Mouse (Mus musculus): ENCODE measurements around the gene Ap1g2. TPM values are rescaled to one million over a fixed set of nuclear protein-coding genes. Genes with fewer than 3 reads are reported as not detected.

The Ap1g2 gene
- polyA plus RNA-seq, 1 experiment from 2014 or later = 18.9 TPM

- WGBS = 54% methylated on average over 5 of the region's 5 CpGs
- Histone ChIP-seq H3K27me3 (ENCODE audit: insufficient read depth, poor library complexity, severe bottlenecking) (peaks cover 33% of the 10 kb centered on the region), H3K4me3 (no peak overlapping the region), H3K4me1 (peaks cover 33% of the 10 kb centered on the region), H3K9me3 (no peaks in the 10 kb centered on the region), H3K27ac (no peak overlapping the region), H3K36me3 (peaks cover 11% of the 10 kb centered on the region; the same call in 1 of the 2 replicates)
- DNase-seq (ENCODE audit: low spot score) = no peak
Measured at GRCm38 (mm10) chr14:55059931-55060330, 46.5 kb downstream of the Ap1g2 start.

DNA sequence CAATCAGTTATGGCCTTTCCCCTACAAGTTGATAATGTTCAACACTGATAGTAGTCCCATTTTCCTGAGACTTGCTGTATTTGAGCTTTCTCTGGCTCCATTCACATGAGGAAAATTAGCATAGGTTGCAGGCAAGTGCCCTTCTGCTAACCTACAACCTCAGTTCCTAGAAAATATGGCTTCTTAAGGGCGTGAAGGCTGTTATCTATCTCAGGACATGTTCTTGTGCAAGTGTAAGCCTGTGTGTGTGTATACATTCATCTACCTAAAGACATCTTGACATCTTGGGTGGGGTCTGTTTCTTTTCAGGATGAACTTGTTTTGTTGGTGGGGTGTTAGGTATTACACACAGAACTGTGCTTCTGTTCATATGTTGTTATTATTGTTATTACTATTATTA lies 47.4 kb downstream of the Ap1g2 start:
- Histone ChIP-seq H3K4me1 (peaks cover 33% of the 10 kb centered on the region), H3K4me3 (no peak overlapping the region), H3K9me3 (no peaks in the 10 kb centered on the region), H3K27ac (no peak overlapping the region), H3K27me3 (ENCODE audit: insufficient read depth, poor library complexity, severe bottlenecking) (peaks cover 29% of the 10 kb centered on the region), H3K36me3 (0 out of 2 replicates have a peak, but pooled peaks cover 4% of the 10 kb centered on the region)
- DNase-seq (ENCODE audit: low spot score) = no peak
- WGBS = 67% methylated on average over 1 of the region's 1 CpGs

DNA sequence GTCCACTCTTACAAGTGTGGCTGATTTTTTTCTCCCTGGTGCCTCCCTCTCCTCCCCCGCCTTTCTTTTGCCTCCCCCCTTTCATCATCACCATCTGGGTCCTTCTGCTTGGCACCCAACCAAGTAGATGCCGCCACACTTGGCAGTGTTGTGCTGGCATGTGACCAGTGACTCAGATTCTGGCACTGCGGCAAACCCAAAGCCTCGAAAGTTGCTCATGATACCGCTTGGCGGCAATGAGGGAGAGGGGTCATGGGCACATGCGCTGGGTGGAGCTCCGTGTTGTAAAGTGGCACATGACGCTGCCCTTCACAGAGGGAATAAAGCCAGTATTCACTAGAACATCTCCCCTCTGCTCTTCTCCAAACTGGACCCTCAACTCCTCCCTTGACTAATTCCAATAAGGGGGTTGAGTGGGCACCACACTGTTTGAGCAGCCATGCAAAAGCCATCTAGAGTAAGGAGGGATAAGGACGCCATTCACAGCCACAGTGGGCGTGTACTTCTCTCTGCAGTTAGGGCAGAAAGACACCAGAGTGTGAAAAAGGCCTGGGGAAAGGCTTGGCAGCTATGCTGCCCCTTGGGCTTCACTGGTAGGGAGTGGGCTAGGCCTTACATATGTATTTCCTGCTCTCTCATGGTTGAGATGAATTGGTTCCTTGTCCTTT lies 51.1 kb downstream of the Ap1g2 start:
- Histone ChIP-seq H3K27me3 (ENCODE audit: insufficient read depth, poor library complexity, severe bottlenecking) (peaks cover 17% of the 10 kb centered on the region), H3K4me3 (no peak overlapping the region), H3K4me1 (peaks cover 8% of the 10 kb centered on the region; the same call in 1 of the 2 replicates), H3K9me3 (no peaks in the 10 kb centered on the region), H3K36me3 (no peaks in the 10 kb centered on the region), H3K27ac (no peak overlapping the region)
- DNase-seq (ENCODE audit: low spot score) = no peak
- 78% methylated on average over 11 of the region's 11 CpGs for WGBS

GRCm38 (mm10) chr14:55054191-55054749 lies 52.1 kb downstream of the Ap1g2 start:
- no peak overlapping the region for H3K4me3 ChIP-seq
- H3K27ac ChIP-seq = no peak overlapping the region
- peaks cover 17% of the 10 kb centered on the region for H3K27me3 ChIP-seq (ENCODE audit: insufficient read depth, poor library complexity, severe bottlenecking)
- no peaks in the 10 kb centered on the region for H3K9me3 ChIP-seq
- H3K36me3 ChIP-seq = no peaks in the 10 kb centered on the region
- 79% methylated on average over 10 of the region's 10 CpGs for WGBS
- no peaks in the 10 kb centered on the region for H3K4me1 ChIP-seq
- no peak for DNase-seq (ENCODE audit: low spot score)

DNA sequence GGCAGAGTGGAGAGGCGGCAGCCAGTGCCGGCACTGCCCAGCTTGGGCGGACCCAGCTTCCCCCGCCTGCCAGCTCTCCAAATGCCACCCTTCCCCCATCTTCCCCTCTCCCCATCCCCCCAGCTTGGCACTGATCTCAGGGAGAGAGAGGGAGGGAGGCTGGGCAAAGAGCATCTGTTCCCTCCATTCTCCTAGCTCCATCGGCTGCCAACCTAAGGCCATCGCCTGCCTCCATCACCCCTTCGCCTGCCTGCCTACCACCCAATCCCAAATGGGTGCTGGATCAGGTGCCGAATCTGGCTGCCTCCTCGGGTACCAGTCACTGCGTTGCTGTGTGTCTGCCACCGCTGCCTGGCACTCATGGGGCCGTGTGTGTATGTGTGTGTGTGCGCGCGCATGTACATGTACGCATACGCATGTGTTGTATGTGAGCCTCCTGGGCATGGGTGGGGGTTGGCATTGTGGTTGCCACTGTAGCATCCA lies 52.6 kb downstream of the Ap1g2 start:
- Histone ChIP-seq H3K27ac (no peak overlapping the region), H3K4me1 (no peaks in the 10 kb centered on the region), H3K36me3 (no peaks in the 10 kb centered on the region), H3K27me3 (ENCODE audit: insufficient read depth, poor library complexity, severe bottlenecking) (peaks cover 17% of the 10 kb centered on the region), H3K9me3 (no peaks in the 10 kb centered on the region), H3K4me3 (no peak overlapping the region)
- 84% methylated on average over 17 of the region's 17 CpGs for WGBS
- no peak for DNase-seq (ENCODE audit: low spot score)

DNA sequence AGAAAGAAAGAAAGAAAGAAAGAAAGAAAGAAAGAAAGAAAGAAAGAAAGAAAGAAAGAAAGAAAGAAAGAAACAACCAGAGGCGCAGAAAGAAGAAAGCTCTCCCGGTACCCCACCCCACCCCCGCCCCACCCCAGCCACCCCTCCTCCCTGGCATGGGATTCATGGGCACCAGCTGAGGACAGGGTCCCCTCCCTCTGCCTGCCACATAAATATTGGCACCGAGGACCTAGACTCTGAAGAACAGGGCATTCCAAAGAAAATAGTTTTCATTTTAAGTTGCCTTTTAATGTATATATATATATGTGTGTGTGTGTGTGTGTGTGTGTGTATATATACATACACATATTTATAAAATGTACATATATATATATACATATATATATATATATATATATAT lies 53.3 kb downstream of the Ap1g2 start:
- no peak overlapping the region for H3K4me3 ChIP-seq
- H3K36me3 ChIP-seq = no peaks in the 10 kb centered on the region
- H3K27me3 ChIP-seq (ENCODE audit: insufficient read depth, poor library complexity, severe bottlenecking) = peaks cover 17% of the 10 kb centered on the region
- no peak overlapping the region for H3K27ac ChIP-seq
- DNase-seq (ENCODE audit: low spot score) = no peak
- no peaks in the 10 kb centered on the region for H3K9me3 ChIP-seq
- H3K4me1 ChIP-seq = no peaks in the 10 kb centered on the region
- WGBS = 82% methylated on average over 4 of the region's 4 CpGs

- WGBS = 84% methylated on average over 9 of the region's 9 CpGs
Measured at GRCm38 (mm10) chr14:55052496-55052895, 53.9 kb downstream of the Ap1g2 start.

More at GRCm38 (mm10) chr14:55052496-55052895, 53.9 kb downstream of the Ap1g2 start:
- Histone ChIP-seq H3K4me1 (no peaks in the 10 kb centered on the region), H3K4me3 (no peak overlapping the region), H3K27ac (no peak overlapping the region), H3K36me3 (no peaks in the 10 kb centered on the region), H3K27me3 (ENCODE audit: insufficient read depth, poor library complexity, severe bottlenecking) (peaks cover 17% of the 10 kb centered on the region), H3K9me3 (no peaks in the 10 kb centered on the region)
- no peak for DNase-seq (ENCODE audit: low spot score)

Other genes with a start within 250 kb of the Ap1g2 start
- gene Homez, start 235.6 kb downstream of the Ap1g2 start, polyA plus RNA-seq (2016; fragmentation: Nextera tagmentation; extraction: Ambion mirVana) = 10.3 and 11.0 TPM in 2 replicates
- gene Ppp1r3e, start 229.0 kb downstream of the Ap1g2 start, polyA plus RNA-seq (2016; fragmentation: Nextera tagmentation; extraction: Ambion mirVana) = 0.98 and 1.00 TPM in 2 replicates
- 2.8 and 3.0 TPM in 2 replicates for gene Bcl2l2, start 223.2 kb downstream of the Ap1g2 start, polyA plus RNA-seq (2016; fragmentation: Nextera tagmentation; extraction: Ambion mirVana)
- not detected in 2 replicates for gene Gm20521, start 223.2 kb downstream of the Ap1g2 start, polyA plus RNA-seq (2016; fragmentation: Nextera tagmentation; extraction: Ambion mirVana)
- gene Pabpn1, start 214.1 kb downstream of the Ap1g2 start, polyA plus RNA-seq (2016; fragmentation: Nextera tagmentation; extraction: Ambion mirVana) = 89.8 and 162 TPM in 2 replicates
- 42.1 and 52.4 TPM in 2 replicates for gene Slc22a17, start 193.5 kb downstream of the Ap1g2 start, polyA plus RNA-seq (2016; fragmentation: Nextera tagmentation; extraction: Ambion mirVana)
- 16.7 and 23.5 TPM in 2 replicates for gene Efs, start 180.5 kb downstream of the Ap1g2 start, polyA plus RNA-seq (2016; fragmentation: Nextera tagmentation; extraction: Ambion mirVana)
- gene Il25, start 173.9 kb downstream of the Ap1g2 start, polyA plus RNA-seq (2016; fragmentation: Nextera tagmentation; extraction: Ambion mirVana) = not detected in 2 replicates
- gene Cmtm5, start 170.3 kb downstream of the Ap1g2 start, polyA plus RNA-seq (2016; fragmentation: Nextera tagmentation; extraction: Ambion mirVana) = 0.97 and 1.5 TPM in 2 replicates
- gene Myh6, start 139.7 kb downstream of the Ap1g2 start, polyA plus RNA-seq (2016; fragmentation: Nextera tagmentation; extraction: Ambion mirVana) = 2,034 and 3,157 TPM in 2 replicates
- gene Gm17428, start 129.7 kb downstream of the Ap1g2 start, polyA plus RNA-seq (2016; fragmentation: Nextera tagmentation; extraction: Ambion mirVana) = not detected in 2 replicates
- gene Myh7, start 112.0 kb downstream of the Ap1g2 start, polyA plus RNA-seq (2016; fragmentation: Nextera tagmentation; extraction: Ambion mirVana) = 2,022 and 5,104 TPM in 2 replicates
- gene Ngdn, start 91.1 kb downstream of the Ap1g2 start, polyA plus RNA-seq (2016; fragmentation: Nextera tagmentation; extraction: Ambion mirVana) = 73.7 and 88.8 TPM in 2 replicates
- 3.8 and 4.2 TPM in 2 replicates for gene Zfhx2, start 14.3 kb downstream of the Ap1g2 start, polyA plus RNA-seq (2016; fragmentation: Nextera tagmentation; extraction: Ambion mirVana)
- gene Thtpa, start 11.8 kb downstream of the Ap1g2 start, polyA plus RNA-seq (2016; fragmentation: Nextera tagmentation; extraction: Ambion mirVana) = 16.1 and 16.4 TPM in 2 replicates
- 0.06 and 0.18 TPM in 2 replicates for gene Jph4, start 10.3 kb upstream of the Ap1g2 start, polyA plus RNA-seq (2016; fragmentation: Nextera tagmentation; extraction: Ambion mirVana)
- not detected in 2 replicates for gene Dhrs2, start 115.4 kb upstream of the Ap1g2 start, polyA plus RNA-seq (2016; fragmentation: Nextera tagmentation; extraction: Ambion mirVana)